8 mouse cellular contexts compared by ENCODE assay signal in the genomic region with DNA sequence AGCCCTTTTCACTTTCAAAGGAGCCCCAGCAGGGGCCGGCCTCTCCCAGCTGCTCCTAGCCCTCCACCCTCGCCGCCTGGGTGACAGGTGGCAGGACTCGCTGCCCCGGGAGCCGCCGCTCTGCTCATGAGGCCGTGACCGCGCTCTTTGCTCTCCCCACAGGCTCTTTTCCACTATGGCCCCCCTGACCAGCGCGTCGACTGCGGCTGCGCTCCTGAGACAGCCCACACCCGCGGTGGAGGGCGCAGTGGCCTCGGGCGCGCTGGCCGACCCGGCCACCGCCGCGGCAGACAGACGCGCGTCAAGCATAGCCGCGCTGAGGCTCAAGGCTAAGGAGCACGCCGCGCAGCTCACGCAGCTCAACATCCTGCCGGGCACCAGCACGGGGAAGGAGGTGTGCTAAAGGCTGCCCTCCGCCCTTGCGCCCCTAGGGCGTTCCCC. TPM values are rescaled to one million over a fixed set of nuclear protein-coding genes. Genes with fewer than 3 reads are reported as not detected.
DNase-seq lines count a peak whose midpoint lies in the region; ATAC-seq and TF ChIP-seq lines count a peak whose summit lies in the region.

No protein-coding gene starts in this region.

- peak; percentile 36 for DNase-seq in ovary, postnatal 36 days (ENCODE audit: low spot score)
- DNase-seq in ovary, postnatal 14 days (ENCODE audit: low spot score) = no peak
- DNase-seq in forebrain, embryonic 14.5 days (ENCODE audit: low spot score) = no peak
- DNase-seq in stomach, postnatal 0 days (ENCODE audit: low spot score) = no peak
- DNase-seq in left cerebral cortex, postnatal 10 days (ENCODE audit: extremely low spot score in 1 of 2, low spot score in 2 of 2) = no peak
- DNase-seq in cerebellum, adult 8-10 months = no peak
- DNase-seq in thymus, postnatal 14 days = no peak

- H3K9ac ChIP-seq in forebrain, embryonic 14.5 days (ENCODE audit: low read length) = peak overlapping the region; percentile 65
- H3K9ac ChIP-seq in limb, embryonic 15.5 days = no peak overlapping the region
- H3K9ac ChIP-seq in stomach, postnatal 0 days (ENCODE audit: low read length) = no peak overlapping the region

- peak overlapping the region; percentile 21 for H3K4me3 ChIP-seq in forebrain, embryonic 14.5 days (ENCODE audit: low read depth, low read length)
- H3K4me3 ChIP-seq in limb, embryonic 15.5 days = peak overlapping the region; percentile 27
- H3K4me3 ChIP-seq in stomach, postnatal 0 days (ENCODE audit: low read depth, low read length) = peak overlapping the region; percentile 19

- 28% methylated on average over 40 of the region's 40 CpGs for WGBS in forebrain, embryonic 14.5 days
- 16% methylated on average over 40 of the region's 40 CpGs for WGBS in limb, embryonic 15.5 days
- WGBS in stomach, postnatal 0 days = 14% methylated on average over 39 of the region's 40 CpGs

- no peaks in the 10 kb centered on the region for H3K27me3 ChIP-seq in forebrain, embryonic 14.5 days (replicated peaks; ENCODE audit: control insufficient read depth, insufficient read depth, low read length)
- peaks cover 92% of the 10 kb centered on the region for H3K27me3 ChIP-seq in limb, embryonic 15.5 days
- 0 out of 2 replicates have a peak, but pooled peaks cover 3% of the 10 kb centered on the region for H3K27me3 ChIP-seq in stomach, postnatal 0 days (ENCODE audit: control insufficient read depth, insufficient read depth, low read length)

- no peaks in the 10 kb centered on the region for H3K9me3 ChIP-seq in forebrain, embryonic 14.5 days (replicated peaks; ENCODE audit: control insufficient read depth, low read length)
- H3K9me3 ChIP-seq in limb, embryonic 15.5 days = no peaks in the 10 kb centered on the region
- H3K9me3 ChIP-seq in stomach, postnatal 0 days (ENCODE audit: control insufficient read depth, low read length) = no peaks in the 10 kb centered on the region

- TF ChIP-seq EP300 in stomach, postnatal 0 days (optimal IDR thresholded peaks at IDR 0.05) = no peak

- H3K4me2 ChIP-seq in forebrain, embryonic 14.5 days (ENCODE audit: low read length) = peak overlapping the region; percentile 58
- H3K4me2 ChIP-seq in limb, embryonic 15.5 days = peak overlapping the region; percentile 41
- H3K4me2 ChIP-seq in stomach, postnatal 0 days (replicated peaks; ENCODE audit: low read depth) = peak overlapping the region; percentile 39

- peak overlapping the region; percentile 92 for H3K27ac ChIP-seq in forebrain, embryonic 14.5 days (ENCODE audit: low read depth, low read length)
- H3K27ac ChIP-seq in limb, embryonic 15.5 days = no peak overlapping the region
- H3K27ac ChIP-seq in stomach, postnatal 0 days (replicated peaks) = no peak overlapping the region

- H3K36me3 ChIP-seq in forebrain, embryonic 14.5 days (ENCODE audit: control insufficient read depth, insufficient read depth, low read length) = peaks cover 12% of the 10 kb centered on the region; the same call in 1 of the 2 replicates
- no peaks in the 10 kb centered on the region for H3K36me3 ChIP-seq in limb, embryonic 15.5 days
- no peaks in the 10 kb centered on the region for H3K36me3 ChIP-seq in stomach, postnatal 0 days (ENCODE audit: control insufficient read depth, insufficient read depth, low read length)

- intact Hi-C loops in left cerebral cortex, postnatal 10 days (cut with DNase I) = loop anchor here (5.0 to 10.0 kb wide), 3 partner anchors 138 to 588 kb away; no protein-coding TSS in a partner anchor

- TF ChIP-seq CTCF in stomach, postnatal 0 days (IDR thresholded peaks at IDR 0.05; ENCODE audit: low read depth) = no peak

- H3K4me1 ChIP-seq in forebrain, embryonic 14.5 days (ENCODE audit: control insufficient read depth, insufficient read depth, low read length) = peaks cover 2% of the 10 kb centered on the region; the same call in 1 of the 2 replicates
- H3K4me1 ChIP-seq in limb, embryonic 15.5 days = peaks cover 14% of the 10 kb centered on the region
- H3K4me1 ChIP-seq in stomach, postnatal 0 days (replicated peaks; ENCODE audit: control insufficient read depth, insufficient read depth) = no peaks in the 10 kb centered on the region

- ATAC-seq in forebrain, embryonic 14.5 days = peak; percentile 2; the same call in 1 of the 2 replicates
- 0 out of 2 replicates have a peak, but pooled peaks have one; percentile 24 for ATAC-seq in limb, embryonic 15.5 days (ENCODE audit: insufficient number of reproducible peaks, low FRiP score, low TSS enrichment, low read depth)
- no peak for ATAC-seq in stomach, postnatal 0 days (ENCODE audit: low FRiP score, low TSS enrichment)

RNA-seq across cellular contexts. Expression of a gene that starts 10.8 kb away (rescaled TPM):
- 32.4 and 32.7 TPM in 2 replicates for polyA plus RNA-seq in forebrain, embryonic 14.5 days (2014; fragmentation: Nextera tagmentation; extraction: Ambion mirVana)
- 0.40 and 0.56 TPM in 2 replicates for polyA plus RNA-seq in limb, embryonic 15.5 days (2015; fragmentation: Nextera tagmentation; extraction: Ambion mirVana)
- 0.32 and 0.36 TPM in 2 replicates for polyA plus RNA-seq in stomach, postnatal 0 days (2015; fragmentation: Nextera tagmentation; extraction: Ambion mirVana)
- total RNA-seq in left cerebral cortex, postnatal 10 days (2021) = 10 to 100 TPM; 26.5 to 28.5 TPM

Comparison
In these comparisons a context has a peak if more than half of its experiments do, and no peak if none do; other contexts are left out.
1. RNA of a gene that starts 10.8 kb away (polyA plus RNA-seq): 32.4 to 32.7 TPM in forebrain, embryonic 14.5 days; 0.40 to 0.56 TPM in limb, embryonic 15.5 days and 0.32 to 0.36 TPM in stomach, postnatal 0 days; every median in the first group is over 10 times any median in the second.
2. Peak in every context shown above with its lines, with median percentiles within 50 percentile points of each other: H3K4me2 ChIP-seq and H3K4me3 ChIP-seq.